Comparison of ENCODE assay signal across 16 mouse cellular contexts in the genomic region with DNA sequence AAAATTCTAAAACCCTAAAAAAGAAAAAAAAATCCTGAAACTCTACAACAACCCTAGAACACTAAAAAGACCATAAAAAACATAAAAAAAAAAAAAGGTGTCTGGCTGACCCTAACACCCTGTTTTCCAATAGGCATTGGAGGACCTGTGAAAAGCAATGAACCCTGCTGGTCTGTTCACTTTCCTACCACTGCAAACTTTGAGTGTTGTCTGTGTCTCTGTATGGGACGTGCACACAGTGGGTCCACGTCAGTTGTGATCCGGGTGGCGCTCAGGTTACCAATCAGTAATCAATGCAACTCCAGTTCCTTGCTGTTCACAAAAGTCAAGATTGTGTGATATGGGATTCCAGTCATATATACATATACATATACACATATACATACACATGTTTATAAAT. TPM values are rescaled to one million over a fixed set of nuclear protein-coding genes. Genes with fewer than 3 reads are reported as not detected.
DNase-seq lines count a peak whose midpoint lies in the region; ATAC-seq and TF ChIP-seq lines count a peak whose summit lies in the region.
"Had no signal": no experiment of that assay in that cellular context is flagged by ENCODE, and none has a peak within 500 bp of the region (broad histone marks: within the 10 kb centered on the region; RNA-seq: fewer than 3 reads in every experiment).

No protein-coding gene starts in this region.

- no peak for ATAC-seq in lung, postnatal 0 days
- peak; percentile 5; the same call in 1 of the 2 replicates for ATAC-seq in intestine, postnatal 0 days
- ATAC-seq in hindbrain, embryonic 16.5 days, result no peak

- no peak overlapping the region for H3K27ac ChIP-seq in lung, postnatal 0 days (ENCODE audit: low read length)
- H3K27ac ChIP-seq in MEL (ENCODE audit: control insufficient read depth, low read depth, low read length), result no peak overlapping the region
- no peak overlapping the region for H3K27ac ChIP-seq in intestine, postnatal 0 days (ENCODE audit: low read depth, low read length)
- H3K27ac ChIP-seq in hindbrain, embryonic 16.5 days (ENCODE audit: low read depth, low read length), result no peak overlapping the region
- H3K27ac ChIP-seq: heart, embryonic 15.5 days; hindbrain, embryonic 14.5 days had no signal

- H3K4me1 ChIP-seq in lung, postnatal 0 days (ENCODE audit: insufficient read depth, low read depth, low read length), result no peaks in the 10 kb centered on the region
- H3K4me1 ChIP-seq in MEL (ENCODE audit: control insufficient read depth in 1 of 2, insufficient read depth in 2 of 2, low read length in 2 of 2), result peaks cover 0 to 2% of the 10 kb centered on the region in 2 experiments; a peak in 1 of 4 replicates
- no peaks in the 10 kb centered on the region for H3K4me1 ChIP-seq in intestine, postnatal 0 days (replicated peaks; ENCODE audit: control insufficient read depth, insufficient read depth, low read length)
- no peaks in the 10 kb centered on the region; the same call in 1 of the 2 replicates for H3K4me1 ChIP-seq in hindbrain, embryonic 16.5 days (ENCODE audit: control insufficient read depth, insufficient read depth, low read depth, low read length)

- H3K9ac ChIP-seq in lung, postnatal 0 days (replicated peaks; ENCODE audit: low read depth), result no peak overlapping the region
- no peak overlapping the region for H3K9ac ChIP-seq in MEL (ENCODE audit: control insufficient read depth, low read depth, low read length, poor library complexity, severe bottlenecking)
- no peak overlapping the region for H3K9ac ChIP-seq in intestine, postnatal 0 days (ENCODE audit: low read depth, low read length)
- no peak overlapping the region for H3K9ac ChIP-seq in hindbrain, embryonic 16.5 days (ENCODE audit: low read depth, low read length)
- H3K9ac ChIP-seq: heart, embryonic 15.5 days; hindbrain, embryonic 14.5 days had no signal

- no peak for TF ChIP-seq EP300 in lung, postnatal 0 days (IDR thresholded peaks at IDR 0.05)
- TF ChIP-seq EP300 in MEL (IDR thresholded peaks at IDR 0.05; ENCODE audit: low read depth in 1 of 2, low read length in 2 of 2), result no peak

- 95% methylated on average over 4 of the region's 4 CpGs for WGBS in lung, postnatal 0 days
- 97% methylated on average over 4 of the region's 4 CpGs for WGBS in intestine, postnatal 0 days
- 97% methylated on average over 4 of the region's 4 CpGs for WGBS in hindbrain, embryonic 16.5 days

- TF ChIP-seq RAD21 in MEL (IDR thresholded peaks at IDR 0.05; ENCODE audit: low read depth, low read length), result no peak

- no peak for TF ChIP-seq CTCF in lung, postnatal 0 days (IDR thresholded peaks at IDR 0.05)
- TF ChIP-seq CTCF in MEL (IDR thresholded peaks at IDR 0.05 in 2 of 3, conservative IDR thresholded peaks at IDR 0.05 in 1 of 3; ENCODE audit: control insufficient read depth in 1 of 3, insufficient read depth in 1 of 3, low read depth in 2 of 3, low read length in 3 of 3, poor library complexity in 1 of 3, severe bottlenecking in 1 of 3), result no peak
- TF ChIP-seq CTCF in intestine, postnatal 0 days (IDR thresholded peaks at IDR 0.05; ENCODE audit: low read depth), result no peak

- no peak overlapping the region for H3K4me3 ChIP-seq in lung, postnatal 0 days (ENCODE audit: low read depth, low read length)
- H3K4me3 ChIP-seq in MEL (ENCODE audit: control insufficient read depth in 1 of 2, insufficient read depth in 1 of 2, low read depth in 2 of 2, low read length in 2 of 2), result no peak overlapping the region
- no peak overlapping the region for H3K4me3 ChIP-seq in intestine, postnatal 0 days (ENCODE audit: low read depth, low read length)
- H3K4me3 ChIP-seq in hindbrain, embryonic 16.5 days (ENCODE audit: low read length), result no peak overlapping the region
- H3K4me3 ChIP-seq: heart, embryonic 15.5 days had no signal

- no peaks in the 10 kb centered on the region for H3K27me3 ChIP-seq in lung, postnatal 0 days (replicated peaks; ENCODE audit: insufficient read depth, low read length)
- no peaks in the 10 kb centered on the region for H3K27me3 ChIP-seq in MEL (ENCODE audit: control insufficient read depth in 1 of 2, insufficient read depth in 2 of 2, low read length in 2 of 2)
- H3K27me3 ChIP-seq in intestine, postnatal 0 days (replicated peaks; ENCODE audit: control insufficient read depth, insufficient read depth, low read length), result no peaks in the 10 kb centered on the region
- H3K27me3 ChIP-seq in hindbrain, embryonic 16.5 days (replicated peaks; ENCODE audit: control insufficient read depth, insufficient read depth, low read length), result no peaks in the 10 kb centered on the region
- H3K27me3 ChIP-seq: heart, embryonic 15.5 days had no signal

- H3K79me2 ChIP-seq in MEL (ENCODE audit: control insufficient read depth, insufficient read depth, low read length, poor library complexity), result no peaks in the 10 kb centered on the region

- H3K9me3 ChIP-seq in lung, postnatal 0 days (ENCODE audit: low read length), result no peaks in the 10 kb centered on the region
- H3K9me3 ChIP-seq in MEL (replicated peaks; ENCODE audit: insufficient read depth, low read length), result no peaks in the 10 kb centered on the region
- no peaks in the 10 kb centered on the region for H3K9me3 ChIP-seq in intestine, postnatal 0 days (ENCODE audit: control insufficient read depth)
- H3K9me3 ChIP-seq in hindbrain, embryonic 16.5 days (ENCODE audit: control insufficient read depth, low read length), result no peaks in the 10 kb centered on the region
- H3K9me3 ChIP-seq: heart, embryonic 15.5 days had no signal

- TF ChIP-seq POLR2A in MEL (IDR thresholded peaks at IDR 0.05; ENCODE audit: control insufficient read depth in 1 of 2, insufficient read depth in 1 of 2, low read depth in 1 of 2, low read length in 2 of 2, poor library complexity in 1 of 2), result no peak

- H3K36me3 ChIP-seq in lung, postnatal 0 days (ENCODE audit: insufficient read depth, low read length), result no peaks in the 10 kb centered on the region
- no peaks in the 10 kb centered on the region; a peak in 1 of 4 replicates for H3K36me3 ChIP-seq in MEL (ENCODE audit: control insufficient read depth in 1 of 2, insufficient read depth in 2 of 2, low read length in 2 of 2)
- H3K36me3 ChIP-seq in intestine, postnatal 0 days (ENCODE audit: control insufficient read depth, insufficient read depth), result no peaks in the 10 kb centered on the region
- H3K36me3 ChIP-seq in hindbrain, embryonic 16.5 days (ENCODE audit: control insufficient read depth, insufficient read depth, low read length), result no peaks in the 10 kb centered on the region
- H3K36me3 ChIP-seq: heart, embryonic 15.5 days had no signal

- no peak overlapping the region for H3K4me2 ChIP-seq in lung, postnatal 0 days (replicated peaks; ENCODE audit: low read depth, low read length)
- H3K4me2 ChIP-seq in intestine, postnatal 0 days (replicated peaks; ENCODE audit: low read depth), result no peak overlapping the region
- no peak overlapping the region for H3K4me2 ChIP-seq in hindbrain, embryonic 16.5 days (ENCODE audit: low read length)
- H3K4me2 ChIP-seq: heart, embryonic 15.5 days; hindbrain, embryonic 14.5 days had no signal

- peak; percentile 18 for DNase-seq in lung, postnatal 0 days (ENCODE audit: low spot score)
- no peak for DNase-seq in lung, postnatal 4 days
- peak; percentile 45 for DNase-seq in CD4-positive, CD25-positive, alpha-beta regulatory T cell, adult 2 months (ENCODE audit: low read depth, low spot score)
- DNase-seq in MEL (ENCODE audit: low read depth, low spot score) (peak; percentile 15), adipocyte (ENCODE audit: low spot score) (no peak)
- DNase-seq: adrenal gland, postnatal 10 days; cerebellum, postnatal 14 days; kidney, postnatal 14 days; lung, postnatal 36 days; right cerebral cortex, postnatal 14 days had no signal

TF ChIP-seq in MEL, 35 proteins besides CTCF, POLR2A, EP300 and RAD21:
- peak; percentile 84 for TF ChIP-seq ZKSCAN1 (IDR thresholded peaks at IDR 0.05; ENCODE audit: low read depth, low read length)
- TF ChIP-seq TBP (IDR thresholded peaks at IDR 0.05; ENCODE audit: low read depth, low read length), result no peak
- TF ChIP-seq ELF1 (IDR thresholded peaks at IDR 0.05; ENCODE audit: low read depth, low read length), result no peak

RNA-seq across cellular contexts. Expression of a gene that starts 36.7 kb away (rescaled TPM):
- polyA plus RNA-seq in lung, postnatal 0 days (2015; fragmentation: Nextera tagmentation; extraction: Ambion mirVana), result not detected in 2 replicates
- total RNA-seq in MEL (2012; rRNA removed), result not detected in 2 replicates
- polyA plus RNA-seq in MEL (2012; ENCODE audit: insufficient read depth in 1 of 2, insufficient read length in 2 of 2, low read depth in 1 of 2, low replicate concordance in 2 of 2, missing spikeins in 1 of 2), result not detected
- 5.7 TPM in 2 replicates for polyA plus RNA-seq in intestine, postnatal 0 days (2015; fragmentation: Nextera tagmentation; extraction: Ambion mirVana)
- polyA plus RNA-seq in hindbrain, embryonic 16.5 days (2015; fragmentation: Nextera tagmentation; extraction: Ambion mirVana), result not detected in 2 replicates
- polyA plus RNA-seq: embryonic facial prominence, embryonic 11.5 days; heart, embryonic 15.5 days; hindbrain, embryonic 14.5 days; limb, embryonic 11.5 days had no signal

RNA-seq across cellular contexts. Expression of a gene that starts 38.4 kb away (rescaled TPM):
- 26.9 and 31.3 TPM in 2 replicates for polyA plus RNA-seq in lung, postnatal 0 days (2015; fragmentation: Nextera tagmentation; extraction: Ambion mirVana)
- 62.9 and 67.7 TPM in 2 replicates for total RNA-seq in MEL (2012; rRNA removed)
- 100 to 1,000 TPM in 1 of 2 experiments, 10 to 100 TPM in 1; 87.8 to 140 TPM for polyA plus RNA-seq in MEL (2012; ENCODE audit: insufficient read depth in 1 of 2, insufficient read length in 2 of 2, low read depth in 1 of 2, low replicate concordance in 2 of 2, missing spikeins in 1 of 2)
- 22.7 and 23.6 TPM in 2 replicates for polyA plus RNA-seq in intestine, postnatal 0 days (2015; fragmentation: Nextera tagmentation; extraction: Ambion mirVana)
- polyA plus RNA-seq in hindbrain, embryonic 16.5 days (2015; fragmentation: Nextera tagmentation; extraction: Ambion mirVana), result 41.3 and 45.8 TPM in 2 replicates

Comparison
In these comparisons a context has a peak if more than half of its experiments do, and no peak if none do; other contexts are left out.
1. DNase-seq: peak in lung, postnatal 0 days (single experiment), CD4-positive, CD25-positive, alpha-beta regulatory T cell, adult 2 months (single experiment) and MEL (single experiment); none in lung, postnatal 4 days (0 of 2) and adipocyte (single experiment).